Mouse (Mus musculus): ENCODE data around the gene H2afv.
A peak's percentile ranks its signal among the peaks of the same experiment; 100 is the strongest.
"Not testable (repeated sequence)": the region's sequence is repeated elsewhere in the genome, so short reads cannot be mapped to it uniquely, and the experiment has no call there.

Gene H2afv

DNA sequence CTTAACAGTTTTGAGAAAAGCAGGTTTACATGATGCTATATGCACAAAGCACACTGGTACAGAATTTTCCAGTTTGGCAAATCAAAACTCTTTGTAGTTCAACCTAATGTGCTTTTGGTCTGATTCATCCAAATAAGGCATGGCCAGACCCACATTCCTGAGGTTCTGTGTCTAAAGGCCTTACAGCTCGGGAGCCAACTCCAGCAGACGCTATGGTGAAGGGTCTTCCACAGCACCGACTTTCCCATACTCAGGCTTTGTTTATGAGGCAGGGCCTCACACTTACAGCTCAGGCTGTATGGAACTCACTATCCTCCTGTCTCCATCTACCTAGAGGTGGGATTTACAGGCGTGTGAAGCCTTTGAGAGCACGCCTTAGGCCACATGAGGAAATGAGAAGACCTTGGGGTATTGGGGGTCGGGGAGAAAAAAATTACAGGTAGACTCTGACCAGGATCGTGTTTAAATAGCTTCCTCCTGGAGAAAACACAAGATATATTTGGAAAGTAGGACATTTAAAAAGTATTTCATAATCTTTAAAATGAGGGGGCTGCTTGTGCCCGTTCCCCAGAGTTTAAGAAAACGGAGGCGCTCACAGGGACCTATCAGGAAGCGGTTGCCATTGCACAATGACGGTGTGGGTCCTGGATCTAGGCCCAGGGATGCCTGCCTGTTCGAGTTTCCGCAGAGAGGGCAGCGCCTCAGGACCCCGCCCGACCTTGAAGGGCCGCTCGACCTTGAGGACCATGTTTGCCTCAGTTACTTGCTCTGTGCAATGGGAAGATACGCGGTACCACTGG lies 29.3 kb downstream of the H2afv start, which contains the start of gene Ppia:
Gene Ppia, plus strand, starts transcription at position 693 of the 800 bp plus-strand sequence.
- DNase-seq (ENCODE audit: low spot score) = no peak

DNA sequence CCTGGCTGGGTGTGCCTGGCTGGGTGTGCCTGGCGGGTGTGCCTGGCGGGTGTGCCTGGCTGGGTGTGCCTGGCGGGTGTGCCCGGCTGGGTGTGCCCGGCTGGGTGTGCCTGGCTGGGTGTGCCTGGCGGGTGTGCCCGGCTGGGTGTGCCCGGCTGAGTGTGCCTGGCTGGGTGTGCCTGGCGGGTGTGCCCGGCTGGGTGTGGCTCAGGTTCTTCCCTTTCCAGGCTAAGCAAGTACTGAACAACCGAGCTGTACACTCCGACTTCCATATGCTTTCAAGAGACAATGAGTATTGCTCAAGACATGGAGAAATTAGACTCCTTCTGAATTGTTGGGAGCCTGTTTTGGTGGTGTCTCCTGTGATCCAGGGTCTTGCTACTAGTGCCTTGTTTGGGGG lies 31.0 kb downstream of the H2afv start:
- no peak for DNase-seq (ENCODE audit: low spot score)

DNA sequence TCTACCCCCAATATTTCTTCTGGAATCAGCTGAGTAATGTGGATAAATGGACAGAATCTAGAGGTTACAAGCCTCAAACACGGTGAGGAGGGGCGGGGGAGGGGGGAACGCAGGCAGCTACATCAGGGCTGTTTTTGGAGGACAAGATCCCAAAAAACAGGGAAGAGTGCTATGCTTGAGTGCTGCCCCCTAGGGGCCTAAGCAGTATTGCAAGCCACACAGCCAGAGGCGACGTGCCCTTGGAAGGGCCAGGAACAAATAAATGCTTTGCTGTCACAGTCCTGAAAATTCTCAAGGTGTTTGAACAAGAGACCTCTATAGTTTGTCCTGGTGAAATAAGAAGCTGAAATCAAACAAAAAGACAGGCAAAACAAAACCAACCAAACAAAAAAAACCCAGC lies 32.6 kb downstream of the H2afv start:
- peak; percentile 87 for DNase-seq (ENCODE audit: low spot score)

DNA sequence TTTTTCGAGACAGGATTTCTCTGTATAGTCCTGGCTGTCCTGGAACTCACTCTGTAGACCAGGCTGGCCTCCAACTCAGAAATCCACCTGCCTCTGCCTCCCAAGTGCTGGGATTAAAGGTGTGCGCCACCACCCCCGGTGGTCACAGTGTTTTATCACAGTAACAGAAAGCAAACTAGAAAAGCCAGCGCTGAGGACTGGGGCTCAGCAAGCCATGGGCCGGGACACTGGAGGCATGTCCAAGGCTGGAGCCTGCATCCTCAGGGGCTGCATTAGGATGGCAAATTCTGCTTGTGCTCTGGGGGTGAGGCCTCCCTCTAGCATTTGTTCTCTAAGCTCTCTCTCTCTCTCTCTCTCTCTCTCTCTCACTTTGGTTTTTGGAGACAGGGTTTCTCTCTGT lies 33.5 kb downstream of the H2afv start:
- DNase-seq (ENCODE audit: low spot score) = not testable (repeated sequence)

DNA sequence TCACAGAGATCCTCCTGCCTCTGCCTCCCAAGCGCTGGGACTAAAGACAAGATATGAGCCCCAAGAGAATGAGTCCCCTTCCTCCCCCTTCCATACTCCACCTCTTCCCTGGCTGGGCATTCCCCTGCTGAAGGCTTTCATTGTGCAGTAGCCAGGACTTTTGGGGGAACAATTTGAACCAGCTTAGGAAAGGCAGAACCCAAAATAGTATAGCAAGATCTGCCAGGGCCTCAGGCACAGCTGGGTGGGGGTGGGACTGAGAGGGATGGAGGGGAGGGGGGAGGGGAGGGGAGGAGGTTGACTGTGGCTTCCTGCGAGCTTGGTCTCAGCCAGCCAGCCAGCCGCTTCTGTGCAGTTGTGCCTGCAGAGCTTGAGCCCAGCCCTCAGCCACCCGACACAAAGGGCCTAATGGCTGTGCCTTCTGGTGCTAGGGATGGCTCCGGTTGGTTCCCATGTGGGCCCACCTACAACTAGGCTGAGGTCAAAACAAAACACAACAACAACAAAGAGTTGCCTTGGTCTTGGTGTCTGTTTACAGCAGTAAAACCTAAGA lies 34.1 kb downstream of the H2afv start:
- DNase-seq (ENCODE audit: low spot score) = no peak

DNA sequence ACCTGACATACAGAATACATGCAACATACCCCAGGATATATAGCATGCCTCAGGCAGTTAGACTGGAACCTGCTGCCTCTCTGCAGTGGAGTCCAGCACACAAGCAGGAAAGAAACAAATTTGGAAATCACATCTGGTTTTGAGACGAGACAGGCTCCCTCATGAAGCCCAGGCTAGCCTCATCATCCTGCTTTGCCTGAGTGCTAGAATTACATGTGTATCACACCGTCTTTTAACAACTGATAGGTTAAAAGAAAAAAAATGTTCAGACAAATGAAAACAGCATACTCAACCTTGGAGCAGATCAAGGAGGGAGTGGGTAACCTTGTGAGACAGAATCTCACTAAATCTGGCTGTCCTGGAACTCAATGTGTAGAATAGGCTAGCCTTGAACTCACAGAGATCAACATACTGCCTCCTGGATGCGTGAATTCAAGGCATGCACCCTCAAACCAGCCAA lies 37.1 kb downstream of the H2afv start:
- DNase-seq (ENCODE audit: low spot score) = no peak

DNA sequence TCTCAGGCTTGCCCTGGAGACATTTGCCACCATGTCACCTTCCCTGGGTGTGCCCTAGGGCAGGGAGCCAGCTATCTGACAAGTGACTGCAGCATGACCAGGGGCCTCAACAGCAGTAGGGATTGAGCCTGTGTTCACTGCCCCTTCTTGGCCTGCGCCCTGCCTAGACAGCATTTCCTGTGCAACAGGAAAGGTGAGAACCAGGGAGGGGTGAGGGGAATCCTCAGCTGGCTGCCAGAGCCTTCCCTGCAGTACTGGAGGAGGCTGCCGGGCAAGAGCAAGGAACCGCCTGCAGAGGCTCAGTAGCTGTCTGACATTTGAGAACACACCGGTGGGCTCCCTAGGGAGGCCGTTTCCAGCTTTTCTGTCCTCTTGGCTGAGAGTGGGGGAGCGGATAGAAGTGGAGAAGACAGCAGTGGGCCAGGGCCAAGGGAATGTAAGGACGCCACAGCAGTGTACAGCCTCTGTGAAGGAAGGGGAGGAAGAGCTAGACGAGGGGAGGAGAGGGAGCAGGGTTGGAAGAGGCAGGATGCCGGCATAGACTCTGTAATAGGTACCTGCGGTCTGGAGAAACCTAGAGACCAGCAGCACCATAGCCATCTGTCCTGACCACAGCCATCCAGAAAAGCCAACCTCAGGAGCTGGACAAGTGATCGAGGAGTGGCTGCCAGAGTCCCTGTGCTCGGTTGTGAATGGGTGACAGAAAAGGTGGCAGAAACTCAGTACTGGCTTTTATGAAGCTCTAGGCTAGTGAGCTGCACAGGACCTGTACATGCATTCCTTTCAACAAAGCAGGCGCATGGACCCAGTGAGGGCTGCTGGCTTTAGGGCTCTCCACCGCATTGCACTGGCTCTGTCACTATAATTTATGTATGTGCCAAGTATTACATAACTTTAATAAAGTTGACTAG lies 37.7 kb downstream of the H2afv start:
- no peak for DNase-seq (ENCODE audit: low spot score)

DNA sequence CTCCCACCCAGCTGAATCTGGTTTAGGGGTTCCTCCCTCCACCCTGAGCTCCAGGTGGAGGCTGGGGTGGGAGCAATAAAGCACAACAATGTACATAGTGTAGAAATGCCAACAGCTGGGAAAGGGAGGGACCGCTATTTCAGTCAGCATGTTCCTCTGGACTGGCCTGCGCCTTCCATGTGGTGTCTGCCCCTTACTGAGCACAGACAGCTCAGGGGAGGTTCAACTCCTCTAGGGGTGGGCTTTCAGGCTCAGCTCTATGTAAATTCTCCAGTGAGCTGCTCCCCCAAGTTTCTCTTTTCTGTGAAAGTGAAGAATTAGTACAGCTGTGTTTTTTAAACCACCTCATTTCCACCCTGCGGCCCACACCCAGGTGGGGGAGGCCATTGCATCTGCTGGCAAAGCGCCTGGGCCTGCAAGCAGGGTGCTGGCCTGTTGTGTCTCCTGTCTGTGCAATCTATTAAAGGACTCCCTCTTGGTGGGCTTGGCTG lies 38.6 kb downstream of the H2afv start:
- no peak for DNase-seq (ENCODE audit: low spot score)

DNA sequence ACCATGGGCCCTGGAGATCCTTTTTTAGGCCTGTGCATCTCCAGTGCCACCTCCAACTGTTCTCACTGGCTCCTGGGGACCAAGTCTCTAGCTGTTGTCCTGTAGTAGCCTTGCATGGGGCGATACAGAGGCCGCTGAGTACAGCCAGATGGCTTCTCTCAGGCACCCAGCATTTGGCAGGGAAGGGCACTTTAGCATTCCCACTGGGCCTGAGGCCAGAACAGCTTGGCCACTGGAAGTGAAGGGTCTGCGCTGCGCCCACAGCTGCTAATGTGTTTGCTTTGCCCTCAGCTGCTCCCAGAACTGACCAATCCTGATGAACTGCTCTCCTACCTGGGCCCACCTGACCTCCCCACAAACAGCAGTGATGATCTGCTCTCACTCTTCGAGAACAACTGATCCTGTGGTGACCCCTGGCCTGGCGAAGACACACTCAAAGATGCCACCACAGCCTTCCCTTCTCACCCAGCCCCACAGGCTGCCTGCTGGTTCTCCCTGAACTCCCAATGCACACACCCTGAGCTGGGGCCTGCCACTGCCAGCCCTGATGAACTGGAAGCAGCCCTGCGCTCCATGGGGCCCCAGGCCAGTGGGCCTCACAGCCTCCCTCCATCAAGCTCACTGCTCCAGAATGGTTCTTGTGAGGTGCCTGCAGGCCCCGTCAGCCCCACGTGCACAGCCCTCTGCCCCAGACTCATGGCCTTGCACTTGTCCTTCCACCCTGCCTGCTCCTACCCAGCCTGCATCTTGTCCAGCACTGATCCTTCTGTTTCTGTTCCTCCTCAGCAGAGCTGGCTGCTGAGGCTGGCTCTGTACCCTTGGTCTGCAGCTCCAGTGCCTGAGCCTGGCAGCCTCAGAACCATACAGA lies 39.3 kb downstream of the H2afv start:
- DNase-seq (ENCODE audit: low spot score) = no peak

DNA sequence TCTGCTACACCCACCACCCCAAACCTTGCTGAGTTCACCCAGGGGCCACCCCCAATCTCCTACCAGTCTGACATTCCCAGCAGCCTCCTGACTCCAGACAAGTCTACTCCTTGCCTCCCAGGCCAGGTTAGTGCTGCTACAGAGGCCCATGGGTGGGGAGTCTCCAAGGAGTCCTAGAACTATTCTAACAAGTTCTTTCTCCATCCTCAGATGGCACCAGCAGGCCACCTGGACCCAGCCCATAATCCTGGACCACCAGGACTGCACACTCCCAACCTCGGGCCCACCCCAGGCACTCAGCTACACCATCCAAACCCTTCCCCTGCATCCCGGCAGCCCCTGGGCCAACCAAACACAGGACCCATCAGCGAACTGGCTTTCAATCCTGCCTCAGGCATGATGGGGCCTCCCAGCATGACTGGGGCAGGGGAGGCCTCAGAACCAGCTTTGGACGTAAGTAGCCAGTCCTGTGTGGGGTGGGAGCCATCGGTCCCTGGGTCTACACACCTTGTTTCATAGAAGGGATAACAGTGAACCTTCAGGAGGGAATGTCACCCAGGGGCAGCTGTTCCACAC lies 40.3 kb downstream of the H2afv start:
- DNase-seq (ENCODE audit: low spot score) = no peak

DNA sequence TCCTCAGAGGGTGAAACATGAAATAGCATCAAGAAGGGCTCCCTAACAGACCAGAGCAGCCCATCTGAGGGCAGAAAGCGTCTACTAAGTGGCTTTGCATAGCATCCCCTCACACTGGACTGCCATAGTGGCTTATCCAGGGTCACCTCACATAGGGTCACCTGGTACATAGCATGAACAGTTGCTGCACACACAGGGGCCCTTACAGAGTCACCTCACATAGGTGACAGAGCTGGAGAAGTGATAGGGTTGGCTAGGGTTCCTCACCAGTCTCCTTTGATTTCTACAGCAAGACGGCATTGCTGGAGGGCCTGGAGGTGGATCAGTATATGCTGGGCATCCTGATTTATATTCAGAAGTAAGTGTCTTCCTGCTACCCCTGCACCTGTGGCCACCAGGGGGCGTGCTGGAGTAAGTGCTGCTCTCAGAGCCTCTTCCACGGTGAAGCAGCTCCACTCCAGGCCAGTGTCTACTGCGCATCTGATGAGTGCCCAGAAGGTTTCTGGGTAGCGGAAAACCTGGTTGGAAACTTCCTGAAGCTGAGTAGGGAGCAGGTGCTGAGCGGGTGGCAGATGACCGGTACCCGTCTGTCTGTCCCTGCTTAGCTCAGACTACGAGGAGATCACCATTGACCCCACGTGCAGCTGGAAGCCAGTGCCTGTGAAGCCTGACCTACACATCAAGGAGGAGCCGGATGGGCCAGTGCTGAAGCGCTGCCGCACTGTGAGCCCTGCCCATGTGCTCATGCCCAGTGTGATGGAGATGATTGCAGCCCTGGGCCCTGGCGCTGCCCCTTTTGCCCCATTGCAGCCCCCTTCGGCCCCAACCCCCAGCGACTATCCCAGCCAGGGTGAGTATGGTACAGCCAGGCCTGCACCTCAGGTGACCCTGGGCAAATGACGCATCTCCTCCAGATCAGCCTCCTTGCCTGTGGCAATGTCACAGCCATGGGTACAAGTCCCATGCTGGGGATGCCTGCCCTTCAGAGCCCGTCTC lies 41.4 kb downstream of the H2afv start:
- DNase-seq (ENCODE audit: low spot score) = peak; percentile 73

DNA sequence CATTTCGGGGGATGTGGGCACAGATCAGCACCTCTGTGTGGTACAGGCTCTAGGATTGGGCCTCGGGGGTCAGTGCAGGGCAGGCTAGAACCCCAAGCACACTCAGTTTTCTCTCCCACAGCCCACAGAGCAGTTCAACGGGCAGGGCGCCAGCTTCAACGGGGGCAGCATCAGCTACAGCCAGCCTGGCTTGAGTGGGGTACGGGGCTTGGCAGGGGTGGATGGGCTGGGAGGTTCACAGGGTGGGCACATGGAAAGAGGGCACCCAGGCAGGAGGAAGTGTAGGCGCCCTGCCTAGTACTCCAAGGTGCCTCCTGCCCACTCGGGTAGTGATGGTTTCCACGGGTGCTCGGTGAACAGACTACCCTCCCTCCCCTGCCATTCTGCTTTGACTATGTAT lies 46.1 kb downstream of the H2afv start:
- DNase-seq (ENCODE audit: low spot score) = peak; percentile 6

DNA sequence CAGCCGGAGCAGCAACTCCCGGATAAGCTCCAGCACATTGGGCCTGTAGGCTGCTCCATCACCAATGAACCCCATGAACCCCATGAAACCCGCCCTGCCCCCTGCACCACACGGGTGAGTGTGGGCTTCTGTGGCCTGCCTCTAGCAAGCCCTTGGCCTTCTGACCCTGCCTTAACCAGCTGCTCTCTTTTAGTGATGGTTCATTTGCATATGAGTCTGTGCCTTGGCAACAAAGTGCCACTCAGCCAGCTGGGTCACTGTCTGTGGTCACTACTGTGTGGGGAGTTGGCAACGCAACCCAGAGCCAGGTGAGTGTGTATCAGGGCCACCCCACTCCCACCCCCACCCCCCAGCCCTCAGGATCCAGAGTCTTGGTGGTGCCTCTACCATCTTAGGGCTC lies 48.7 kb downstream of the H2afv start:
- DNase-seq (ENCODE audit: low spot score) = no peak

DNA sequence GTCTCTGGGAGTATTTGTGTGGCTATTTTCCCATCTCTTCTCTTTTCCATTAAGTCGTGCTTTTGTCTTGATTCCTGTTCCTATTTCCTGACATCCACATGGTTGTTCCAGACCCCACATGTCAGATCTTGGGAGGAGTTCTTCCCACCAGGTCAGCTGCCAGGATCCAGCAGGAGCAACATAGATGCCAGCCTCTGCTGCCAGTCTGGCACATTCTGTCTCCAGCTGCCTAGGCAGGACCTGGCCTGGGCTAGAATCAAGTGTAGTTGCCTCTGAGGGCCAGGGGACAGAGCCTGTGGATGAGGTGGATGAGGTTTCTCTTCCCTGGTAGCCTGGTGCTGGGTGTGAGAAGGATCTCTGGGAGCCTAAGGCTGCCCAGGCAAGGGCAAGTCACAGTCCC lies 50.4 kb downstream of the H2afv start:
- no peak for DNase-seq (ENCODE audit: low spot score)

DNA sequence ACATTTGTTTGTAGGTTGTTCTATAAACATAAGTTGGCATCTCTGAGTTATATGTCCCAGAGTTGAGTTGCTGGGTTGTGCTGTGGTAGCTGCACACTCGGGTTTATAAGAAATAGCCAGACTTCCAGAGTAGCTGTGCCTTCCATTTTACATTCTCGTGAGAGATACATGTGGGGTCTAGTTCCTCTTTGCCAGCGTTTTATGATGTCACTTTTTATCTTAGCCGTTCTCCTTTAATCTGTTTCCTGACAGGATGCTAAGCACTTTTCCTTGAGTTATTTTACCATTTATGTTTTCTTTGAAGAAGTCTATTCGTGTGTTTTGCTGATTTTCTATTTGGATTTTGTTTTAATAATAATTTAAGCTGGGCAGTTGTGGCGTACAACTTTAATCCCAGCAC lies 51.4 kb downstream of the H2afv start:
- no peak for DNase-seq (ENCODE audit: low spot score)

DNA sequence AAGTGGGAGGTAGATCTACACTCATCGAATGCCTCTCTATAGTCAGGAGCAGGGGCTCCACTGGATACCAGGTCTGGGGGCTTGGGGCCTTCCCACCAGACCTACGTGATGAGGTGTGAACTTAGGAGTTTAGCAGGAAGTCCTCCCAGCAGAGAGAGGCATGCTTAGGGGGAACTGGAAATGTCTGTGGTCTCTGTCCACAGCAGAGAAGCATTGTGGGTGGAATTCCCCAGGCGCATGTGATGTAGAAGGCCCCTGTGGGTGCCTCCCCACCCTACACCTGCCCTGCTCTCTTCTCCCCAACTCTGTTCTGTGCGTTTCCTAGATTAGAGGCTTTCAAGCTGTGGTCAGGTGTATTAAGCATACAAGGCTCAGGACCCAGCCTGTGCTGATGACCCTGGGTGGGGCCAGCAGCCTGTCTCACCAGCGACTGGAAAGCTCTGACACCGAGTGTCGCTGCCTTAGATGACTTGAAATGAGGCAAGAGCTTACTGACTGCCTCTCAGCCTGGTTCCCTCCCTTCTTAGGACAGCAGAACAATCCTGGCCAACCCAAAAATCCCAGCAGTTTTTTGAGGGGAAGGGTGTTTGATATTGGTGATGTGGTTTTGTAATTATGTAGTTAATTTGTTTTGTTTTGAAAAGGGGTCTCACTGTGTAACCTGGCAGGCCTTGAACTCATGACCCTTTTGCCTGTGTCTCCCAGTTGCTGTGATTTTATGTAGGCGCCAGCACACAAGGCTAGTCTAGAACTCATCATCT lies 52.5 kb downstream of the H2afv start:
- DNase-seq (ENCODE audit: low spot score) = no peak

DNA sequence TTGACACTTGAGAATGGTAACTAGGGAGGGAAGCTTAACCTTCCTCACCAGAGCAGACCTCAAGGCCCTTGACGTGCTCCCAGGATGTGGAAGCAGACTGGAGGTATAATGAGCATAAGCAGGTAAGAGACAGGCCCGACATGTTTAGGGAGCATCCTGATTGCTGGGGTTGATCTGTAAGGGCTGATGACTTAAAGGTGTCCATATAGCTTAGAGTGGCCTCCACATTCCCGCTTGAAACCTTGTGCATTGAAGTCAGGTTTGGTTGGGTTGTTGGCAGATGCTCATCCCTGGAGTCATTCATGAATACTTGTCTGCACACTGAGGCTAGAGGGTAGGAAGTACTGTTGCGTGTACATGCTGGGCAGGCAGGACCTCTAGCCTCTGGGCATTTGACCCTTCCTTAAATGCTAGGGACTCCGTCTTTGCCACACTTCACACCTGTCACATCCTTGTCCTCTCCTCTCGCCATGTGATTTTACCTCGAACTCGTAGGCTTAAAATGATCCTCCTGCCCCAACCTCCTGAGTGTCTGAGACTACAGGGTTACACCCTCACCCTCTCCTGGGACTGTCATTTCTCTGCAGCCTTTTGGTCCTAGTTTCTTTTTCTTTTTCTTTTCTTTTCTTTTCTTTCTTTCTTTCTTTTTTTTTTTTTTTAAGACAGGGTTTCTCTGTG lies 53.7 kb downstream of the H2afv start:
- no peak for DNase-seq (ENCODE audit: low spot score)

DNA sequence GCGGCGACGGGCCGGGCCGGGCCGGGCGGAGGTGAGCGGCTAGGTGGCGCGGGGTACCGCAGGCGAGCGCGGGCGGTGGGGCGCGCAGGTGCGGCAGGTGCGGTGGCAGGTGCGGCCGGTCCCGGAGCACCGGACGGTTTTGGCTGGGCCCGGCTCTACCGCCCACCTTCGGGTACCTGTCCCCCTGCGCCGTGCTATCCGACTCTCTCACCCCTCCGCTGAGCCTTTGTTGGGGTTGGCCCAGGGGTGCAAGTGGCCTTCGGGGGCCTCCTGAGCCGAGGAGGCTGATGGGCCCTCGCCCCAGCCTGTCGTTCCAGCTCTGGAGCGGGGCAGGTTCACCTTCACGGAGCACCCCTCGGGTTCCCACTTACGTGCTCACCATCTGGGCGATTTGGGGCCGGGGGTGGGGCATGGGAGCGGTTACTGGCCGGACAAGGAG lies 54.7 kb downstream of the H2afv start:
- no peak for DNase-seq (ENCODE audit: low spot score)
